ENCODE assay signal across 9 mouse cellular contexts in the genomic region with DNA sequence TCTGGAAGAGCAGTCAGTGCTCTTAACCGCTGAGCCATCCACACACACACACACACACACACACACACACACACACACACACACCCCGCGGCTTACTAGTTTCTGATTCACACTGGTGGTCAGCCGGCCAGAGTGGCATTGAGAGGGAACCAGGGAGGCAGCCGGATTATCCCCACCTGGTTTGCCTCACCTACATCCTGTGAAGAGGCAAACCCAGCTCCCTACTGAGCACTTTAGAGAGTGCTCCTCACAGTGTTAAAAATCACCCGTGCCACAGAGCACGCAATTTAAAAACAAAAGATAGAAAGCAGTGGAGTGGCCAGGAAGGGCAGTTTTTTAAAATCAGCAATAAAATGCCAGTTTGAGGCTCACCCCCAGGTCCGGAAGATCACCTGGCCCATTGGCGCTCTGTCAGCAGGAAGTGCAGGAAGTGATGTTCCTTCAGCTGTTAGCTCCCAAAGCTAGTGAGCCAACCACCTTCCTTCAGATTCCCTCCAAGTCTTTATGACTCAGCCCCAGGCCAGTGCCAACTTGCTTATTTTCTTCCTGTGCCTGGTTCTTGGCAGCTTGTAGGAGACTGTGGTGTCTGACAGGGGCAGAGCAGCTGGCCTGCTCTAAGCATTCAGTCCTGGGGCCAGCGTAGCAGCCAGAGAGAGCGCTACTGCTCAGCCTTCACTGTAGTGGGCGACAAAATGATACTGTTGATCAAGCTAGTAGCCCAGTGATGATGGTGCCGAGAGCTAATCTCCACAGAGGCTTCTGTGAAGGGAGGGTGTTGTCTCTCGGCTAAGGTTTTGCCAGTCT. TPM values are rescaled to one million over a fixed set of nuclear protein-coding genes. Genes with fewer than 3 reads are reported as not detected.
DNase-seq lines count a peak whose midpoint lies in the region; ATAC-seq and TF ChIP-seq lines count a peak whose summit lies in the region.
"Had no signal": no experiment of that assay in that cellular context is flagged by ENCODE, and none has a peak within 500 bp of the region (broad histone marks: within the 10 kb centered on the region; RNA-seq: fewer than 3 reads in every experiment).

No protein-coding gene starts in this region.

- no peak overlapping the region for H3K4me2 ChIP-seq in forebrain, embryonic 11.5 days (ENCODE audit: low read depth, low read length, severe bottlenecking)
- H3K4me2 ChIP-seq in forebrain, embryonic 15.5 days (replicated peaks): no peak overlapping the region
- no peak overlapping the region for H3K4me2 ChIP-seq in neural tube, embryonic 15.5 days
- H3K4me2 ChIP-seq: neural tube, embryonic 12.5 days had no signal

- H3K9me3 ChIP-seq in forebrain, embryonic 11.5 days (ENCODE audit: control insufficient read depth, low read length): no peaks in the 10 kb centered on the region
- no peaks in the 10 kb centered on the region for H3K9me3 ChIP-seq in forebrain, embryonic 10.5 days
- H3K9me3 ChIP-seq in forebrain, embryonic 15.5 days: no peaks in the 10 kb centered on the region
- peaks cover 6% of the 10 kb centered on the region; the same call in 1 of the 2 replicates for H3K9me3 ChIP-seq in megakaryocyte, embryonic 14.5 days
- H3K9me3 ChIP-seq in neural tube, embryonic 15.5 days (replicated peaks): no peaks in the 10 kb centered on the region
- H3K9me3 ChIP-seq: neural tube, embryonic 12.5 days had no signal

- no peaks in the 10 kb centered on the region for H3K27me3 ChIP-seq in forebrain, embryonic 11.5 days (ENCODE audit: control insufficient read depth, insufficient read depth, low read length)
- H3K27me3 ChIP-seq in forebrain, embryonic 10.5 days (ENCODE audit: poor library complexity, severe bottlenecking): peaks cover 42% of the 10 kb centered on the region
- no peaks in the 10 kb centered on the region for H3K27me3 ChIP-seq in spleen, adult 2 months (ENCODE audit: control insufficient read depth, insufficient read depth, low read length)
- no peaks in the 10 kb centered on the region for H3K27me3 ChIP-seq in forebrain, embryonic 15.5 days
- no peaks in the 10 kb centered on the region for H3K27me3 ChIP-seq in megakaryocyte, embryonic 14.5 days (replicated peaks)
- no peaks in the 10 kb centered on the region for H3K27me3 ChIP-seq in neural tube, embryonic 15.5 days (replicated peaks)

- TF ChIP-seq CTCF in spleen, adult 2 months (IDR thresholded peaks at IDR 0.05; ENCODE audit: extremely low read depth, insufficient read depth, insufficient read length, insufficient replicate concordance): peak; percentile 6; the same call in 1 of the 2 replicates

- no peak for ATAC-seq in forebrain, embryonic 11.5 days (replicated peaks; ENCODE audit: low FRiP score)
- peak; percentile 93 for ATAC-seq in forebrain, embryonic 15.5 days (replicated peaks)
- ATAC-seq in neural tube, embryonic 15.5 days (ENCODE audit: low FRiP score): no peak

- H3K9ac ChIP-seq in forebrain, embryonic 11.5 days (ENCODE audit: low read length): no peak overlapping the region
- no peak overlapping the region for H3K9ac ChIP-seq in forebrain, embryonic 15.5 days (replicated peaks)
- no peak overlapping the region for H3K9ac ChIP-seq in neural tube, embryonic 15.5 days (replicated peaks)
- H3K9ac ChIP-seq: neural tube, embryonic 12.5 days had no signal

- TF ChIP-seq POLR2A in spleen, adult 2 months (IDR thresholded peaks at IDR 0.05; ENCODE audit: low read depth, low read length): no peak

- H3K4me1 ChIP-seq in forebrain, embryonic 11.5 days (replicated peaks; ENCODE audit: control insufficient read depth, insufficient read depth, low read length): peaks cover 6% of the 10 kb centered on the region; the same call in 1 of the 2 replicates
- H3K4me1 ChIP-seq in forebrain, embryonic 10.5 days: peaks cover 25% of the 10 kb centered on the region
- H3K4me1 ChIP-seq in spleen, adult 2 months (ENCODE audit: control insufficient read depth, insufficient read depth, insufficient read length): peaks cover 5% of the 10 kb centered on the region; the same call in 1 of the 2 replicates
- H3K4me1 ChIP-seq in forebrain, embryonic 15.5 days: peaks cover 7% of the 10 kb centered on the region; the same call in 1 of the 2 replicates
- H3K4me1 ChIP-seq in megakaryocyte, embryonic 14.5 days: peaks cover 62% of the 10 kb centered on the region
- H3K4me1 ChIP-seq in neural tube, embryonic 15.5 days: peaks cover 16% of the 10 kb centered on the region

- peak; percentile 41 for DNase-seq in forebrain, embryonic 11.5 days (ENCODE audit: low spot score)
- no peak for DNase-seq in forebrain, embryonic 10.5 days (ENCODE audit: extremely low spot score, low spot score)
- no peak for DNase-seq in spleen, adult 2 months (ENCODE audit: low read depth in 1 of 2, low spot score in 2 of 2)
- DNase-seq in spleen, postnatal 4 days (ENCODE audit: low spot score in 2 of 2): no peak
- peak; percentile 17 to 47 for DNase-seq in kidney, postnatal 25 days

- H3K27ac ChIP-seq in forebrain, embryonic 11.5 days (ENCODE audit: low read depth, low read length): no peak overlapping the region
- H3K27ac ChIP-seq in forebrain, embryonic 10.5 days: no peak overlapping the region
- no peak overlapping the region for H3K27ac ChIP-seq in spleen, adult 2 months (ENCODE audit: insufficient read depth, low read length)
- no peak overlapping the region for H3K27ac ChIP-seq in forebrain, embryonic 15.5 days (replicated peaks)
- no peak overlapping the region for H3K27ac ChIP-seq in neural tube, embryonic 15.5 days (replicated peaks)
- H3K27ac ChIP-seq: neural tube, embryonic 12.5 days had no signal

- no peak overlapping the region for H3K4me3 ChIP-seq in forebrain, embryonic 11.5 days (ENCODE audit: low read depth, low read length)
- no peak overlapping the region for H3K4me3 ChIP-seq in forebrain, embryonic 10.5 days
- H3K4me3 ChIP-seq in spleen, adult 2 months (ENCODE audit: extremely low read depth, insufficient read depth, insufficient read length): peak overlapping the region; percentile 19; the same call in 1 of the 2 replicates
- no peak overlapping the region for H3K4me3 ChIP-seq in forebrain, embryonic 15.5 days
- peak overlapping the region; percentile 79 for H3K4me3 ChIP-seq in megakaryocyte, embryonic 14.5 days (replicated peaks)
- H3K4me3 ChIP-seq in neural tube, embryonic 15.5 days (replicated peaks): no peak overlapping the region
- H3K4me3 ChIP-seq: neural tube, embryonic 12.5 days had no signal

- no peaks in the 10 kb centered on the region for H3K36me3 ChIP-seq in forebrain, embryonic 11.5 days (ENCODE audit: control insufficient read depth, insufficient read depth, low read length)
- H3K36me3 ChIP-seq in forebrain, embryonic 10.5 days (replicated peaks): no peaks in the 10 kb centered on the region
- H3K36me3 ChIP-seq in spleen, adult 2 months (ENCODE audit: control insufficient read depth, insufficient read depth, low read length): no peaks in the 10 kb centered on the region
- no peaks in the 10 kb centered on the region for H3K36me3 ChIP-seq in forebrain, embryonic 15.5 days
- peaks cover 10% of the 10 kb centered on the region for H3K36me3 ChIP-seq in megakaryocyte, embryonic 14.5 days (replicated peaks; ENCODE audit: low read length)
- no peaks in the 10 kb centered on the region for H3K36me3 ChIP-seq in neural tube, embryonic 15.5 days
- H3K36me3 ChIP-seq: neural tube, embryonic 12.5 days had no signal

- 63% methylated on average over 14 of the region's 14 CpGs for WGBS in forebrain, embryonic 11.5 days
- 63% methylated on average over 14 of the region's 14 CpGs for WGBS in forebrain, embryonic 10.5 days
- WGBS in spleen, adult 2 months: 35% methylated on average over 14 of the region's 14 CpGs
- 55% methylated on average over 14 of the region's 14 CpGs for WGBS in forebrain, embryonic 15.5 days
- WGBS in neural tube, embryonic 15.5 days: 71% methylated on average over 14 of the region's 14 CpGs

RNA-seq across cellular contexts. Expression of a gene that starts 57.9 kb away (rescaled TPM):
- 19.4 and 21.5 TPM in 2 replicates for polyA plus RNA-seq in forebrain, embryonic 11.5 days (2014; fragmentation: Nextera tagmentation; extraction: Ambion mirVana)
- 12.0 and 13.5 TPM in 2 replicates for polyA plus RNA-seq in forebrain, embryonic 10.5 days (2016; fragmentation: Nextera tagmentation; extraction: Ambion mirVana)
- polyA plus RNA-seq in spleen, adult 2 months (2012; rRNA removed): 31.6 and 37.1 TPM in 2 replicates
- 19.4 and 21.1 TPM in 2 replicates for polyA plus RNA-seq in forebrain, embryonic 15.5 days (2015; fragmentation: Nextera tagmentation; extraction: Ambion mirVana)
- polyA plus RNA-seq in megakaryocyte, embryonic 14.5 days (2012; ENCODE audit: insufficient read depth, low replicate concordance): 114 and 143 TPM in 2 replicates
- 18.6 and 25.7 TPM in 2 replicates for polyA plus RNA-seq in neural tube, embryonic 15.5 days (2015; fragmentation: Nextera tagmentation; extraction: Ambion mirVana)

Comparison
In these comparisons a context has a peak if more than half of its experiments do, and no peak if none do; other contexts are left out.
1. DNase-seq: peak in forebrain, embryonic 11.5 days (single experiment) and kidney, postnatal 25 days (2 of 2); none in forebrain, embryonic 10.5 days (single experiment), spleen, adult 2 months (0 of 2) and spleen, postnatal 4 days (0 of 2).
2. H3K4me3 ChIP-seq: peak in spleen, adult 2 months (single experiment) and megakaryocyte, embryonic 14.5 days (single experiment); none in forebrain, embryonic 11.5 days (single experiment), forebrain, embryonic 10.5 days (single experiment), forebrain, embryonic 15.5 days (single experiment) and neural tube, embryonic 15.5 days (single experiment).